In genomic region chr4:46138287-46139222, GRCm38 (mm10) we compare ENCODE assay signal across 8 mouse cellular contexts. TPM values are rescaled to one million over a fixed set of nuclear protein-coding genes. Genes with fewer than 3 reads are reported as not detected.
DNase-seq lines count a peak whose midpoint lies in the region; ATAC-seq and TF ChIP-seq lines count a peak whose summit lies in the region.

Gene Ncbp1, plus strand, starts transcription at chr4:46138613.
Gene Tstd2, minus strand, starts transcription at chr4:46138694.

- peak within 1 kb of the TSS; percentile 99 for H3ac ChIP-seq in C2C12 (ENCODE audit: control insufficient read depth, insufficient read length, low read depth)
- peak within 1 kb of the TSS; percentile 68 for H3ac ChIP-seq in myocyte (ENCODE audit: control insufficient read depth, insufficient read length)

- peak within 1 kb of the TSS; percentile 60 for H3K4me3 ChIP-seq in C2C12 (ENCODE audit: insufficient read depth, poor library complexity, severe bottlenecking)
- H3K4me3 ChIP-seq in erythroblast, embryonic 14.5 days (replicated peaks) = peak within 1 kb of the TSS; percentile 74
- H3K4me3 ChIP-seq in heart, embryonic 11.5 days (ENCODE audit: low read depth, low read length) = peak within 1 kb of the TSS; percentile 88
- H3K4me3 ChIP-seq in kidney, embryonic 16.5 days (ENCODE audit: low read length) = peak within 1 kb of the TSS; percentile 96
- H3K4me3 ChIP-seq in liver, adult 2 months (ENCODE audit: insufficient read depth, low read depth, low read length) = peak within 1 kb of the TSS; percentile 82
- H3K4me3 ChIP-seq in myocyte = peak within 1 kb of the TSS; percentile 91

- H3K9ac ChIP-seq in heart, embryonic 11.5 days (ENCODE audit: low read depth, low read length) = peak within 1 kb of the TSS; percentile 90
- peak within 1 kb of the TSS; percentile 96 for H3K9ac ChIP-seq in kidney, embryonic 16.5 days (replicated peaks; ENCODE audit: low read length)
- peak within 1 kb of the TSS; percentile 94 for H3K9ac ChIP-seq in liver, adult 2 months (ENCODE audit: low read depth, low read length)

- peak; percentile 97 for DNase-seq in brain, embryonic 14.5 days (ENCODE audit: low read depth)
- DNase-seq in liver, adult 2 months (ENCODE audit: extremely low read depth, low read depth, low spot score) = peak; percentile 78
- peak; percentile 93 for DNase-seq in splenic B cell, adult 2 months (ENCODE audit: low read depth, low spot score)

- H3K27me3 ChIP-seq in C2C12 (ENCODE audit: control insufficient read depth, insufficient read depth, insufficient read length) (no peaks in the 10 kb centered on the region), myocyte (ENCODE audit: control insufficient read depth, insufficient read depth, insufficient read length) (no peaks in the 10 kb centered on the region)
- no peaks in the 10 kb centered on the region for H3K27me3 ChIP-seq in erythroblast, embryonic 14.5 days (ENCODE audit: control insufficient read depth)
- no peaks in the 10 kb centered on the region for H3K27me3 ChIP-seq in heart, embryonic 11.5 days (ENCODE audit: control insufficient read depth, insufficient read depth, low read length)
- no peaks in the 10 kb centered on the region for H3K27me3 ChIP-seq in kidney, embryonic 16.5 days (ENCODE audit: insufficient read depth, low read length)
- no peaks in the 10 kb centered on the region for H3K27me3 ChIP-seq in liver, adult 2 months (ENCODE audit: control insufficient read depth, insufficient read depth, low read length)
- no peaks in the 10 kb centered on the region for H3K27me3 ChIP-seq in splenic B cell, adult 2 months (ENCODE audit: control insufficient read depth, insufficient read depth, low read length, poor library complexity, severe bottlenecking)

- H3K27ac ChIP-seq in heart, embryonic 11.5 days (ENCODE audit: low read depth, low read length) = peak within 1 kb of the TSS; percentile 99
- peak within 1 kb of the TSS; percentile 100 for H3K27ac ChIP-seq in kidney, embryonic 16.5 days (ENCODE audit: low read length)
- peak within 1 kb of the TSS; percentile 84 for H3K27ac ChIP-seq in liver, adult 2 months (replicated peaks; ENCODE audit: insufficient read depth, low read depth, low read length)

- peaks cover 55% of the 10 kb centered on the region for H3K4me1 ChIP-seq in erythroblast, embryonic 14.5 days (ENCODE audit: control insufficient read depth)
- H3K4me1 ChIP-seq in heart, embryonic 11.5 days (ENCODE audit: control insufficient read depth, insufficient read depth, low read length) = peaks cover 13% of the 10 kb centered on the region
- peaks cover 28% of the 10 kb centered on the region for H3K4me1 ChIP-seq in kidney, embryonic 16.5 days (ENCODE audit: insufficient read depth, low read length)
- peaks cover 5% of the 10 kb centered on the region for H3K4me1 ChIP-seq in liver, adult 2 months (ENCODE audit: control insufficient read depth, insufficient read depth, low read length)

- WGBS in heart, embryonic 11.5 days (ENCODE audit: insufficient replicate concordance) = under 1% methylated on average over 86 of the region's 90 CpGs
- WGBS in kidney, embryonic 16.5 days = under 1% methylated on average over 82 of the region's 90 CpGs
- WGBS in liver, adult 2 months = under 1% methylated on average over 89 of the region's 90 CpGs

- no peak for TF ChIP-seq CTCF in C2C12 (IDR thresholded peaks at IDR 0.05; ENCODE audit: control insufficient read depth, insufficient read depth, insufficient read length)
- no peak for TF ChIP-seq CTCF in brain, embryonic 14.5 days (IDR thresholded peaks at IDR 0.05; ENCODE audit: borderline replicate concordance, extremely low read depth, insufficient read depth, insufficient read length)
- no peak for TF ChIP-seq CTCF in liver, adult 2 months (IDR thresholded peaks at IDR 0.05; ENCODE audit: low read depth, low read length)

- H3K9me3 ChIP-seq in erythroblast, embryonic 14.5 days (ENCODE audit: control insufficient read depth, low read length) = no peaks in the 10 kb centered on the region
- no peaks in the 10 kb centered on the region for H3K9me3 ChIP-seq in heart, embryonic 11.5 days (replicated peaks; ENCODE audit: control insufficient read depth, low read length)
- H3K9me3 ChIP-seq in kidney, embryonic 16.5 days (ENCODE audit: low read length) = no peaks in the 10 kb centered on the region

- peak within 1 kb of the TSS; percentile 67 for H3K4me2 ChIP-seq in heart, embryonic 11.5 days
- peak within 1 kb of the TSS; percentile 71 for H3K4me2 ChIP-seq in kidney, embryonic 16.5 days (replicated peaks; ENCODE audit: low read depth, low read length)
- H3K4me2 ChIP-seq in myocyte (ENCODE audit: low read depth) = peak within 1 kb of the TSS; percentile 97

- peaks cover 69% of the 10 kb centered on the region for H3K79me3 ChIP-seq in C2C12 (ENCODE audit: low read depth)

- ATAC-seq in heart, embryonic 11.5 days (replicated peaks; ENCODE audit: insufficient number of reproducible peaks, low FRiP score, low TSS enrichment) = peak; percentile 90
- ATAC-seq in kidney, embryonic 16.5 days (ENCODE audit: low FRiP score, low TSS enrichment) = peak; percentile 89

- H3K36me3 ChIP-seq in C2C12 (ENCODE audit: control insufficient read depth, insufficient read depth) = peaks cover 20% of the 10 kb centered on the region
- peaks cover 23% of the 10 kb centered on the region for H3K36me3 ChIP-seq in erythroblast, embryonic 14.5 days (ENCODE audit: control insufficient read depth)
- H3K36me3 ChIP-seq in heart, embryonic 11.5 days (ENCODE audit: control insufficient read depth, insufficient read depth, low read length) = peaks cover 8% of the 10 kb centered on the region
- peaks cover 10% of the 10 kb centered on the region for H3K36me3 ChIP-seq in kidney, embryonic 16.5 days (ENCODE audit: insufficient read depth, low read length)
- peaks cover 10% of the 10 kb centered on the region for H3K36me3 ChIP-seq in liver, adult 2 months (ENCODE audit: control insufficient read depth, insufficient read depth, low read length)
- H3K36me3 ChIP-seq in myocyte (ENCODE audit: control insufficient read depth, insufficient read depth) = peaks cover 5% of the 10 kb centered on the region
- H3K36me3 ChIP-seq in splenic B cell, adult 2 months (ENCODE audit: control insufficient read depth, insufficient read depth, low read length, poor library complexity, severe bottlenecking) = peaks cover 2% of the 10 kb centered on the region; the same call in 1 of the 2 replicates

- H3K79me2 ChIP-seq in C2C12 (ENCODE audit: control insufficient read depth, insufficient read depth) (peaks cover 89% of the 10 kb centered on the region), myocyte (ENCODE audit: control insufficient read depth, insufficient read depth) (peaks cover 69% of the 10 kb centered on the region)
- peaks cover 19% of the 10 kb centered on the region; the same call in 1 of the 2 replicates for H3K79me2 ChIP-seq in liver, adult 2 months (ENCODE audit: control insufficient read depth, insufficient read depth, low read length)

- TF ChIP-seq POLR2A in brain, embryonic 14.5 days (IDR thresholded peaks at IDR 0.05; ENCODE audit: borderline replicate concordance, extremely low read depth, insufficient read depth, insufficient read length, poor library complexity, severe bottlenecking) = peak; percentile 96
- TF ChIP-seq POLR2A in liver, adult 2 months (IDR thresholded peaks at IDR 0.05; ENCODE audit: extremely low read depth, insufficient read depth, low read length) = peak; percentile 60
- peak; percentile 94 for TF ChIP-seq POLR2A in myocyte (IDR thresholded peaks at IDR 0.05; ENCODE audit: insufficient read length, low read depth)

TF ChIP-seq in C2C12, 6 proteins besides CTCF, POLR2A, EP300 and RAD21:
- TF ChIP-seq USF1 (IDR thresholded peaks at IDR 0.05; ENCODE audit: low read depth) (no peak), MAX (IDR thresholded peaks at IDR 0.05) (peak; percentile 83)

TF ChIP-seq in myocyte, 11 proteins besides CTCF, POLR2A, EP300 and RAD21:
- TF ChIP-seq POLR2AphosphoS2 (IDR thresholded peaks at IDR 0.05; ENCODE audit: insufficient read length, low read depth) (peak; percentile 90), TCF12 (IDR thresholded peaks at IDR 0.05; ENCODE audit: insufficient read depth, poor library complexity, severe bottlenecking) (no peak), TCF3 (IDR thresholded peaks at IDR 0.05; ENCODE audit: insufficient read length, low read depth) (no peak), MAX (IDR thresholded peaks at IDR 0.05; ENCODE audit: low read depth) (no peak)

RNA-seq across cellular contexts. Expression of gene Ncbp1, which starts in this region (rescaled TPM):
- 73.4 TPM for polyA plus RNA-seq in C2C12 (2012; fragmentation: generic; extraction: Trizol)
- polyA plus RNA-seq in brain, embryonic 14.5 days (2012; rRNA removed) = 78.0 and 85.8 TPM in 2 replicates
- polyA plus RNA-seq in erythroblast, embryonic 14.5 days (2012) = 1.2 and 1.6 TPM in 2 replicates
- 59.1 and 67.4 TPM in 2 replicates for polyA plus RNA-seq in heart, embryonic 11.5 days (2014; fragmentation: Nextera tagmentation; extraction: Ambion mirVana)
- polyA plus RNA-seq in kidney, embryonic 16.5 days (2015; fragmentation: Nextera tagmentation; extraction: Ambion mirVana) = 90.6 and 90.9 TPM in 2 replicates
- 16.2 and 17.3 TPM in 2 replicates for total RNA-seq in liver, adult 2 months (2014; rRNA removed)
- polyA plus RNA-seq in liver, adult 2 months (2012; rRNA removed) = 7.0 and 12.0 TPM in 2 replicates
- 62.0 TPM for polyA plus RNA-seq in myocyte (2012; fragmentation: generic; extraction: Trizol)

RNA-seq across cellular contexts. Expression of gene Tstd2, which starts in this region (rescaled TPM):
- 15.5 TPM for polyA plus RNA-seq in C2C12 (2012; fragmentation: generic; extraction: Trizol)
- polyA plus RNA-seq in brain, embryonic 14.5 days (2012; rRNA removed) = 26.4 and 30.2 TPM in 2 replicates
- polyA plus RNA-seq in erythroblast, embryonic 14.5 days (2012) = 0.17 and 0.46 TPM in 2 replicates
- 23.4 and 26.6 TPM in 2 replicates for polyA plus RNA-seq in heart, embryonic 11.5 days (2014; fragmentation: Nextera tagmentation; extraction: Ambion mirVana)
- polyA plus RNA-seq in kidney, embryonic 16.5 days (2015; fragmentation: Nextera tagmentation; extraction: Ambion mirVana) = 39.1 and 54.4 TPM in 2 replicates
- total RNA-seq in liver, adult 2 months (2014; rRNA removed) = 13.0 and 14.1 TPM in 2 replicates
- polyA plus RNA-seq in liver, adult 2 months (2012; rRNA removed) = 8.0 and 10.5 TPM in 2 replicates
- 14.9 TPM for polyA plus RNA-seq in myocyte (2012; fragmentation: generic; extraction: Trizol)

Comparison
In these comparisons a context has a peak if more than half of its experiments do, and no peak if none do; other contexts are left out.
1. Peak in every context shown above with its lines: DNase-seq, ATAC-seq, H3K4me3 ChIP-seq and H3K27ac ChIP-seq.